Mouse (Mus musculus): Measurements from ENCODE around the gene Olfr1104. TPM values are rescaled to one million over a fixed set of nuclear protein-coding genes. Genes with fewer than 3 reads are reported as not detected.

Olfr1104 gene
- not detected in 2 replicates for polyA plus RNA-seq (2015; fragmentation: Nextera tagmentation; extraction: Ambion mirVana)

DNA sequence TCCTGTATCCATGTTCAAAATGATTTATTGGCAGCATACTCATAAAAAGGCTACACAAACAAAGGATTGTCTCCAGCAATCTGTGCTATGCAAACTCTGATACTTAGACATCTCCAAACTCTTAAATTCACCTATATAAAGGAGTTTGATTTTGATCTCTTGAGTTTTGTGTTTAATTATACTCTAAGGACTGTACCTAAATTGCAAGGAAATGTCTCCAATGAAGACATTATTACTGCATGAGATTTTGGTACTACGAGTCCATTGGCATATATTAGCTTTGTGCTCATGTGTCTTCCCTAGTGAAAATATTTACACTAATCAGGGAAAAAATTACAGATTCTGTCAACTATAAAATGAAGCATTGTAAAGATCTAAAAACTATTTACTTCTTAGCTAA is at the start of gene Olfr1104:
Gene Olfr1104, minus strand, starts transcription at position 101 of the 400 bp plus-strand sequence.
- H3K4me1 ChIP-seq: no peaks in the 10 kb centered on the region
- no peak within 1 kb of the TSS for H3K4me3 ChIP-seq
- H3K4me2 ChIP-seq (replicated peaks): no peak within 1 kb of the TSS
- H3K27me3 ChIP-seq: no peaks in the 10 kb centered on the region
- H3K9me3 ChIP-seq: no peaks in the 10 kb centered on the region
- ATAC-seq (replicated peaks): no peak
- no peaks in the 10 kb centered on the region for H3K36me3 ChIP-seq
- WGBS: 91% methylated on average over 1 of the region's 1 CpGs
- no peak within 1 kb of the TSS for H3K27ac ChIP-seq (replicated peaks)
- no peak within 1 kb of the TSS for H3K9ac ChIP-seq (replicated peaks)

DNA sequence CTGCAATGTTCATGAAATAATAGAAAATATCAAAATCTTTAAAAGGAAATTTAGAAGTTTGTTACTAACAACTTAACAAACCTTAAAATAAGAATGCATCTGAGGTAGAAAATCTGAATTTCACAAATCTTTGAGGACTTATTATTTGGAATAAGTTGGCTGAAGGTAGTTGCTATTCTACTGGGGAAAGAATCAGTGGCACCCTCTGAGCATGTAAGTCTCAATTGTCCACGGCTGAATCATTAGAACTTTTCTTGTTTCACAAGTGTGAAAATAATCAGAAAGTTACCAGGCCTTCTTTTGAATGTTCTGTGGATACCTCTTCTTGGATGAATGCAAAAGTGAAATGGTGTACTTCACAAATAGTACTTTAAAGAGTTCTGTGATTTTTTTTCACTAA is 48.8 kb upstream of the Olfr1104 start, which contains the start of gene Olfr1107:
Gene Olfr1107, minus strand, starts transcription at position 101 of the 400 bp plus-strand sequence.
- H3K27ac ChIP-seq (replicated peaks): no peak within 1 kb of the TSS
- H3K27me3 ChIP-seq: no peaks in the 10 kb centered on the region
- no peak within 1 kb of the TSS for H3K9ac ChIP-seq (replicated peaks)
- no peaks in the 10 kb centered on the region for H3K36me3 ChIP-seq
- no peak within 1 kb of the TSS for H3K4me2 ChIP-seq (replicated peaks)
- ATAC-seq (replicated peaks): no peak
- no peak within 1 kb of the TSS for H3K4me3 ChIP-seq
- H3K9me3 ChIP-seq: no peaks in the 10 kb centered on the region
- no peaks in the 10 kb centered on the region for H3K4me1 ChIP-seq
- WGBS: 86% methylated on average over 1 of the region's 1 CpGs

DNA sequence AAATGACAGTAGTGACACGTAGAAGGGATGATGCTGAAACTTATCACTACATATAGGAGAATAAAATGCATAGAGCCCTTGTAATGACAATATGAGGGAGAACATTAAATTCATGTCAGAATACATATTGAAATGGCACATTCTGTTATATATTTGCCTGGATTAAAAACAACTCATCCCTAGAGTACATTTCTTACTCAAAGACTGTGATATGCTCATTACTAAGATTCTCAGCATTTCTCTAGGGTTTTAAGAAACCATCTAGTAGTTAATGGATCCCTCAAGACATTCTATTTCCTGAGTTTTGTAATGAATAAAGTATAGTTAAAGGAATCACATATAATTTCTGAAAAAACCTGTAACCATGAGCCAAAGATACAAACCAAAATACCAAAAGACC is 25.3 kb upstream of the Olfr1104 start, which contains the start of gene Olfr1106:
Gene Olfr1106, minus strand, starts transcription at position 101 of the 400 bp plus-strand sequence.
- H3K27me3 ChIP-seq: no peaks in the 10 kb centered on the region
- H3K36me3 ChIP-seq: no peaks in the 10 kb centered on the region
- 66% methylated on average over 1 of the region's 1 CpGs for WGBS
- no peak within 1 kb of the TSS for H3K4me3 ChIP-seq
- H3K27ac ChIP-seq (replicated peaks): no peak within 1 kb of the TSS
- no peaks in the 10 kb centered on the region for H3K9me3 ChIP-seq
- no peak within 1 kb of the TSS for H3K4me2 ChIP-seq (replicated peaks)
- no peaks in the 10 kb centered on the region for H3K4me1 ChIP-seq
- no peak within 1 kb of the TSS for H3K9ac ChIP-seq (replicated peaks)
- no peak for ATAC-seq (replicated peaks)

DNA sequence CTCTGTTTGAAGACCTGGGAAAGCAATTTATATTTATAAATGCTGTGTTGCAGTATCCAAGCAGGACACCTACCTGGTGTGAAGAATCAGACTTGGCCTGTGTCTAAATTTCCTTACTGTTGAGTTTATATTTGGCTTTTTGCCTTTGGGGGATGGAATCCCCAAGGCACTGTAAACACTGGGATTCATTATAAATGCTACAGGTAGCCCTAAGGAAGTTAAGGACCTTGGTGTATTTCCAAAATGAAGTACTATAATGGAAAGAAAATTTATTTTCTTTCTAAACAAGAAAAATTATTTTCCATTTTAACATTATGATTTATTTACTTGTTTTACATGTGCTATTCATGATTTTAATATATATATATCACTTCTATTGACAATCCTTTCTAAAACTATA is 9.6 kb upstream of the Olfr1104 start, which contains the start of gene Olfr1105:
Gene Olfr1105, minus strand, starts transcription at position 101 of the 400 bp plus-strand sequence.
- no peak within 1 kb of the TSS for H3K9ac ChIP-seq (replicated peaks)
- H3K27me3 ChIP-seq: no peaks in the 10 kb centered on the region
- H3K4me1 ChIP-seq: no peaks in the 10 kb centered on the region

DNA sequence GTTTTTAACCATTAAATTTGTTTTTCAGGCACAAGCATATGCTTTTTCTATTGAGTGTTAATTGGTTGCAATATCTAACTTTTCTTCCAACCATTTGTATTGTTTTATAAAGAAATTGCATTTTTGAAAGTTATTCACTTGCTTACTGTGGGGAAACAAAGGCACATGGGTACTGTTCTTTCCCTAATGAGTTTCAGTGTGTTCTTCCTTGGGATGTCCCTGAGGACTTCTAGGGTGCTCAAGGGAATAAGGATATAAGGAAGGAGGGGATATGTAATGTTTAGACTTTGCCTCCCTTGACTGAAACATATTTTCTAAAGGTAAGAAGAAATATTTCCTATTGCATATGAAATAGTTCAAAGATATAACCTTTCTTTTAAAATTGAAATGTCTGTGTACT is 28.8 kb downstream of the Olfr1104 start, which contains the start of gene Olfr1102:
Gene Olfr1102, plus strand, starts transcription at position 301 of the 400 bp plus-strand sequence.
- no peak within 1 kb of the TSS for H3K27ac ChIP-seq (replicated peaks)
- no peaks in the 10 kb centered on the region for H3K4me1 ChIP-seq
- H3K4me3 ChIP-seq: no peak within 1 kb of the TSS
- H3K4me2 ChIP-seq (replicated peaks): no peak within 1 kb of the TSS
- H3K36me3 ChIP-seq: no peaks in the 10 kb centered on the region
- no peaks in the 10 kb centered on the region for H3K9me3 ChIP-seq
- no peaks in the 10 kb centered on the region for H3K27me3 ChIP-seq
- no peak for ATAC-seq (replicated peaks)
- no peak within 1 kb of the TSS for H3K9ac ChIP-seq (replicated peaks)

More for the DNA sequence above, 9.6 kb upstream of the Olfr1104 start, which contains the start of gene Olfr1105:
- H3K9me3 ChIP-seq: no peaks in the 10 kb centered on the region
- no peak within 1 kb of the TSS for H3K27ac ChIP-seq (replicated peaks)
- no peak within 1 kb of the TSS for H3K4me2 ChIP-seq (replicated peaks)
- no peaks in the 10 kb centered on the region for H3K36me3 ChIP-seq
- H3K4me3 ChIP-seq: no peak within 1 kb of the TSS
- no peak for ATAC-seq (replicated peaks)

DNA sequence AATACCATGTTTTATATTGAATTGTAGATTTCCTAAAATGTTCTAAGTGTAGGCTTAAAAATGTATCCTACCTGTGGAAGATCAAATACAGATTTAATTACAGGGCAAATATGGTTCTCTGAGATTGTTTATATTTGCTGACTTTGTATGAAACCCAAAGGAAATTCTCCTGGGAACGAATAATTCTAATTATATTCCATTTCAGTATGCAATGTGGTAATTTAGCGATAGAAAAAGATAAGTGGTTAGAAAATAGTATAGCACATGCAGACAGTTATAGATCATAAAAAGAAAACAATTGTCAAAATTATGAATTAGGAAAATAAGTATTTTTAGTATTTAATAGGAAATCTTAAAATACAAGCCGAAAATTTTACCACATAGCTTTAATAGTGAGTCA is 35.8 kb downstream of the Olfr1104 start, which contains the start of gene Olfr1101:
Gene Olfr1101, minus strand, starts transcription at position 101 of the 400 bp plus-strand sequence.
- no peak within 1 kb of the TSS for H3K4me2 ChIP-seq (replicated peaks)
- WGBS: 79% methylated on average over 3 of the region's 3 CpGs
- H3K9ac ChIP-seq (replicated peaks): no peak within 1 kb of the TSS

DNA sequence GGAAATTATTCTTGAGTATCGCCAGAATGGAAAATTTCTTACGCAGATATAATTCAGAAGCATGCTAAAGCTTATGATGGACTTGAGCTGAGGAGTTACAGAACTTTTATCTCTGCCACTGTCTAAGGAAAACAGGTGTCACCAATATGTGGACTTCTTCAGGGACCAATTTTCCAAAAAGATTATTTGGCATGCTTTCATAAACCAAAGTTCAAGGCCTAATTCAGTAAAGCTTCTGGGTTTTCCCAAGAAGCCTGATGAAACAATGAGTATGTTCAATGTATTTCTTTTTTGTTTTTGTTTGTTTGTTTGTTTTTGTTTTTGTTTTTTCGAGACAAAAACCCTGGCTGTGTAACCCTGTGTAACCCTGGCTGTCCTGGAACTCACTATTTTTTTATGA is 47.0 kb downstream of the Olfr1104 start, which contains the start of gene Olfr1100:
Gene Olfr1100, minus strand, starts transcription at position 101 of the 400 bp plus-strand sequence.
- Histone ChIP-seq H3K9ac (replicated peaks) (no peak within 1 kb of the TSS), H3K27ac (replicated peaks) (no peak within 1 kb of the TSS), H3K36me3 (no peaks in the 10 kb centered on the region), H3K9me3 (no peaks in the 10 kb centered on the region), H3K4me2 (replicated peaks) (no peak within 1 kb of the TSS), H3K4me1 (no peaks in the 10 kb centered on the region), H3K4me3 (no peak within 1 kb of the TSS), H3K27me3 (no peaks in the 10 kb centered on the region)
- WGBS: 80% methylated on average over 3 of the region's 3 CpGs
- no peak for ATAC-seq (replicated peaks)

More for the DNA sequence above, 35.8 kb downstream of the Olfr1104 start, which contains the start of gene Olfr1101:
- Histone ChIP-seq H3K27ac (replicated peaks) (no peak within 1 kb of the TSS), H3K4me1 (no peaks in the 10 kb centered on the region), H3K36me3 (no peaks in the 10 kb centered on the region), H3K4me3 (no peak within 1 kb of the TSS), H3K27me3 (no peaks in the 10 kb centered on the region), H3K9me3 (no peaks in the 10 kb centered on the region)
- no peak for ATAC-seq (replicated peaks)

Other genes with a start within 250 kb of the Olfr1104 start
- gene Olfr1093, start 244.6 kb downstream of the Olfr1104 start, polyA plus RNA-seq (2015; fragmentation: Nextera tagmentation; extraction: Ambion mirVana): not detected in 2 replicates
- gene Olfr141, start 217.1 kb downstream of the Olfr1104 start, polyA plus RNA-seq (2015; fragmentation: Nextera tagmentation; extraction: Ambion mirVana): not detected in 2 replicates
- not detected in 2 replicates for gene Olfr1094, start 202.4 kb downstream of the Olfr1104 start, polyA plus RNA-seq (2015; fragmentation: Nextera tagmentation; extraction: Ambion mirVana)
- not detected in 2 replicates for gene Olfr1095, start 175.4 kb downstream of the Olfr1104 start, polyA plus RNA-seq (2015; fragmentation: Nextera tagmentation; extraction: Ambion mirVana)
- not detected in 2 replicates for gene Gm13723, start 152.3 kb downstream of the Olfr1104 start, polyA plus RNA-seq (2015; fragmentation: Nextera tagmentation; extraction: Ambion mirVana)
- not detected in 2 replicates for gene Olfr1097, start 134.9 kb downstream of the Olfr1104 start, polyA plus RNA-seq (2015; fragmentation: Nextera tagmentation; extraction: Ambion mirVana)
- gene Olfr1098, start 102.5 kb downstream of the Olfr1104 start, polyA plus RNA-seq (2015; fragmentation: Nextera tagmentation; extraction: Ambion mirVana): not detected in 2 replicates
- gene Olfr1099, start 66.4 kb downstream of the Olfr1104 start, polyA plus RNA-seq (2015; fragmentation: Nextera tagmentation; extraction: Ambion mirVana): not detected in 2 replicates
- gene Olfr1100, start 47.1 kb downstream of the Olfr1104 start, polyA plus RNA-seq (2015; fragmentation: Nextera tagmentation; extraction: Ambion mirVana): not detected in 2 replicates
- not detected in 2 replicates for gene Olfr1101, start 35.9 kb downstream of the Olfr1104 start, polyA plus RNA-seq (2015; fragmentation: Nextera tagmentation; extraction: Ambion mirVana)
- gene Olfr1102, start 28.7 kb downstream of the Olfr1104 start, polyA plus RNA-seq (2015; fragmentation: Nextera tagmentation; extraction: Ambion mirVana): not detected in 2 replicates
- not detected in 2 replicates for gene Olfr1105, start 9.5 kb upstream of the Olfr1104 start, polyA plus RNA-seq (2015; fragmentation: Nextera tagmentation; extraction: Ambion mirVana)
- gene Olfr1106, start 25.2 kb upstream of the Olfr1104 start, polyA plus RNA-seq (2015; fragmentation: Nextera tagmentation; extraction: Ambion mirVana): not detected in 2 replicates
- not detected in 2 replicates for gene Olfr1107, start 48.7 kb upstream of the Olfr1104 start, polyA plus RNA-seq (2015; fragmentation: Nextera tagmentation; extraction: Ambion mirVana)
- not detected in 2 replicates for gene Olfr1109, start 68.9 kb upstream of the Olfr1104 start, polyA plus RNA-seq (2015; fragmentation: Nextera tagmentation; extraction: Ambion mirVana)
- gene Olfr259, start 87.5 kb upstream of the Olfr1104 start, polyA plus RNA-seq (2015; fragmentation: Nextera tagmentation; extraction: Ambion mirVana): not detected in 2 replicates
- not detected in 2 replicates for gene Olfr1110, start 113.2 kb upstream of the Olfr1104 start, polyA plus RNA-seq (2015; fragmentation: Nextera tagmentation; extraction: Ambion mirVana)
- gene Olfr1111, start 125.5 kb upstream of the Olfr1104 start, polyA plus RNA-seq (2015; fragmentation: Nextera tagmentation; extraction: Ambion mirVana): not detected in 2 replicates
- gene Olfr1112, start 160.7 kb upstream of the Olfr1104 start, polyA plus RNA-seq (2015; fragmentation: Nextera tagmentation; extraction: Ambion mirVana): not detected in 2 replicates
- not detected in 2 replicates for gene Olfr1113, start 181.9 kb upstream of the Olfr1104 start, polyA plus RNA-seq (2015; fragmentation: Nextera tagmentation; extraction: Ambion mirVana)
- gene Olfr1115, start 220.9 kb upstream of the Olfr1104 start, polyA plus RNA-seq (2015; fragmentation: Nextera tagmentation; extraction: Ambion mirVana): not detected in 2 replicates
- gene Olfr1116, start 240.5 kb upstream of the Olfr1104 start, polyA plus RNA-seq (2015; fragmentation: Nextera tagmentation; extraction: Ambion mirVana): not detected in 2 replicates

Data from forebrain, embryonic 15.5 days (tissue).